Mouse (Mus musculus): ENCODE data around the gene Lst1. TPM values are rescaled to one million over a fixed set of nuclear protein-coding genes. Genes with fewer than 3 reads are reported as not detected.

Lst1 gene
- polyA plus RNA-seq, 1 experiment from 2014 or later, result 6.9 TPM

- WGBS, result 93% methylated on average over 5 of the region's 5 CpGs
- H3K4me3 ChIP-seq, result no peak overlapping the region
- H3K27ac ChIP-seq (replicated peaks), result no peak overlapping the region
- 0 out of 2 replicates have a peak, but pooled peaks cover 9% of the 10 kb centered on the region for H3K4me1 ChIP-seq
- no peaks in the 10 kb centered on the region for H3K27me3 ChIP-seq (replicated peaks; ENCODE audit: low read depth, poor library complexity, severe bottlenecking)
- no peak for DNase-seq (ENCODE audit: low spot score)
- H3K36me3 ChIP-seq (replicated peaks), result peaks cover 89% of the 10 kb centered on the region
- H3K9me3 ChIP-seq, result no peaks in the 10 kb centered on the region
Observed at GRCm38 (mm10) chr17:35225456-35225855, 37.2 kb upstream of the Lst1 start.

- WGBS, result 94% methylated on average over 4 of the region's 4 CpGs
- Histone ChIP-seq H3K4me1 (0 out of 2 replicates have a peak, but pooled peaks cover 15% of the 10 kb centered on the region), H3K9me3 (no peaks in the 10 kb centered on the region), H3K27me3 (replicated peaks; ENCODE audit: low read depth, poor library complexity, severe bottlenecking) (no peaks in the 10 kb centered on the region), H3K36me3 (replicated peaks) (peaks cover 90% of the 10 kb centered on the region), H3K27ac (replicated peaks) (no peak overlapping the region), H3K4me3 (no peak overlapping the region)
- DNase-seq (ENCODE audit: low spot score), result no peak
Observed at GRCm38 (mm10) chr17:35224641-35225040, 36.4 kb upstream of the Lst1 start.

GRCm38 (mm10) chr17:35222299-35222698, 34.1 kb upstream of the Lst1 start:
- no peaks in the 10 kb centered on the region for H3K9me3 ChIP-seq
- peaks cover 76% of the 10 kb centered on the region for H3K36me3 ChIP-seq (replicated peaks)
- 0 out of 2 replicates have a peak, but pooled peaks cover 15% of the 10 kb centered on the region for H3K4me1 ChIP-seq
- 77% methylated on average over 6 of the region's 6 CpGs for WGBS
- no peak overlapping the region for H3K27ac ChIP-seq (replicated peaks)
- no peak for DNase-seq (ENCODE audit: low spot score)
- H3K27me3 ChIP-seq (replicated peaks; ENCODE audit: low read depth, poor library complexity, severe bottlenecking), result no peaks in the 10 kb centered on the region
- no peak overlapping the region for H3K4me3 ChIP-seq

- Histone ChIP-seq H3K4me1 (0 out of 2 replicates have a peak, but pooled peaks cover 15% of the 10 kb centered on the region), H3K4me3 (no peak within 1 kb of the TSS), H3K36me3 (replicated peaks) (peaks cover 60% of the 10 kb centered on the region), H3K27me3 (replicated peaks; ENCODE audit: low read depth, poor library complexity, severe bottlenecking) (no peaks in the 10 kb centered on the region), H3K9me3 (no peaks in the 10 kb centered on the region), H3K27ac (replicated peaks) (peak within 1 kb of the TSS; percentile 11)
- no peak for DNase-seq (ENCODE audit: low spot score)
- WGBS, result 83% methylated on average over 28 of the region's 28 CpGs
Observed at GRCm38 (mm10) chr17:35220156-35220952, 32.1 kb upstream of the Lst1 start, which contains the start of gene Gm16181. TSS of gene Gm16181 (plus strand) at chr17:35220834.

GRCm38 (mm10) chr17:35219601-35220041, 31.4 kb upstream of the Lst1 start:
- H3K36me3 ChIP-seq (replicated peaks), result peaks cover 53% of the 10 kb centered on the region
- H3K4me3 ChIP-seq, result no peak overlapping the region
- H3K9me3 ChIP-seq, result no peaks in the 10 kb centered on the region
- 83% methylated on average over 6 of the region's 6 CpGs for WGBS
- H3K27ac ChIP-seq (replicated peaks), result 0 out of 2 replicates have a peak overlapping the region, but pooled peaks have one; percentile 11
- no peak for DNase-seq (ENCODE audit: low spot score)
- peaks cover 17% of the 10 kb centered on the region for H3K4me1 ChIP-seq
- no peaks in the 10 kb centered on the region for H3K27me3 ChIP-seq (replicated peaks; ENCODE audit: low read depth, poor library complexity, severe bottlenecking)

- Histone ChIP-seq H3K4me3 (no peak overlapping the region), H3K9me3 (no peaks in the 10 kb centered on the region), H3K4me1 (peaks cover 22% of the 10 kb centered on the region), H3K27ac (replicated peaks) (no peak overlapping the region), H3K36me3 (replicated peaks) (peaks cover 44% of the 10 kb centered on the region), H3K27me3 (replicated peaks; ENCODE audit: low read depth, poor library complexity, severe bottlenecking) (no peaks in the 10 kb centered on the region)
- WGBS, result 79% methylated on average over 18 of the region's 18 CpGs
- DNase-seq (ENCODE audit: low spot score), result no peak
Observed at GRCm38 (mm10) chr17:35218516-35219193, 30.4 kb upstream of the Lst1 start.

GRCm38 (mm10) chr17:35213071-35213470, 24.8 kb upstream of the Lst1 start:
- DNase-seq (ENCODE audit: low spot score), result no peak
- no peak overlapping the region for H3K4me3 ChIP-seq

GRCm38 (mm10) chr17:35210593-35210992, 22.4 kb upstream of the Lst1 start:
- no peak for DNase-seq (ENCODE audit: low spot score)
- Histone ChIP-seq H3K36me3 (replicated peaks) (no peaks in the 10 kb centered on the region), H3K4me3 (no peak overlapping the region), H3K27ac (replicated peaks) (no peak overlapping the region), H3K4me1 (peaks cover 7% of the 10 kb centered on the region), H3K9me3 (no peaks in the 10 kb centered on the region), H3K27me3 (replicated peaks; ENCODE audit: low read depth, poor library complexity, severe bottlenecking) (peaks cover under 1% of the 10 kb centered on the region)
- 77% methylated on average over 3 of the region's 3 CpGs for WGBS

More at GRCm38 (mm10) chr17:35213071-35213470, 24.8 kb upstream of the Lst1 start:
- WGBS, result 93% methylated on average over 5 of the region's 5 CpGs
- no peak overlapping the region for H3K27ac ChIP-seq (replicated peaks)
- H3K9me3 ChIP-seq, result no peaks in the 10 kb centered on the region
- H3K27me3 ChIP-seq (replicated peaks; ENCODE audit: low read depth, poor library complexity, severe bottlenecking), result no peaks in the 10 kb centered on the region
- H3K36me3 ChIP-seq (replicated peaks), result no peaks in the 10 kb centered on the region
- H3K4me1 ChIP-seq, result peaks cover 7% of the 10 kb centered on the region

- no peaks in the 10 kb centered on the region for H3K36me3 ChIP-seq (replicated peaks)
- WGBS, result 78% methylated on average over 12 of the region's 12 CpGs
- no peak overlapping the region for H3K4me3 ChIP-seq
- no peak for DNase-seq (ENCODE audit: low spot score)
- no peak overlapping the region for H3K27ac ChIP-seq (replicated peaks)
- peaks cover 11% of the 10 kb centered on the region for H3K4me1 ChIP-seq
- H3K27me3 ChIP-seq (replicated peaks; ENCODE audit: low read depth, poor library complexity, severe bottlenecking), result peaks cover 7% of the 10 kb centered on the region
- no peaks in the 10 kb centered on the region for H3K9me3 ChIP-seq
Observed at GRCm38 (mm10) chr17:35209785-35210535, 21.7 kb upstream of the Lst1 start.

- 57% methylated on average over 10 of the region's 10 CpGs for WGBS
- no peak for DNase-seq (ENCODE audit: low spot score)
- no peaks in the 10 kb centered on the region for H3K36me3 ChIP-seq (replicated peaks)
- peak overlapping the region; percentile 20; the same call in 1 of the 2 replicates for H3K4me3 ChIP-seq
- H3K27me3 ChIP-seq (replicated peaks; ENCODE audit: low read depth, poor library complexity, severe bottlenecking), result peaks cover 53% of the 10 kb centered on the region
- H3K4me1 ChIP-seq, result peaks cover 9% of the 10 kb centered on the region
- H3K9me3 ChIP-seq, result no peaks in the 10 kb centered on the region
- H3K27ac ChIP-seq (replicated peaks), result no peak overlapping the region
Observed at GRCm38 (mm10) chr17:35205380-35205769, 17.1 kb upstream of the Lst1 start.

- peak within 1 kb of the TSS; percentile 20; the same call in 1 of the 2 replicates for H3K4me3 ChIP-seq
- peaks cover 9% of the 10 kb centered on the region for H3K4me1 ChIP-seq
- H3K27ac ChIP-seq (replicated peaks), result no peak within 1 kb of the TSS
- H3K27me3 ChIP-seq (replicated peaks; ENCODE audit: low read depth, poor library complexity, severe bottlenecking), result peaks cover 59% of the 10 kb centered on the region
- 26% methylated on average over 20 of the region's 20 CpGs for WGBS
- no peaks in the 10 kb centered on the region for H3K36me3 ChIP-seq (replicated peaks)
- H3K9me3 ChIP-seq, result no peaks in the 10 kb centered on the region
- DNase-seq (ENCODE audit: low spot score), result no peak
Observed at GRCm38 (mm10) chr17:35204494-35205379, 16.5 kb upstream of the Lst1 start, which contains the start of gene Lta. TSS of gene Lta (minus strand) at chr17:35205351.
